Mouse (Mus musculus): Measurements from ENCODE around the gene Map4k5. TPM values are rescaled to one million over a fixed set of nuclear protein-coding genes. Genes with fewer than 3 reads are reported as not detected.

Gene Map4k5
- polyA plus RNA-seq, 1 experiment = 6.7 TPM

GRCm38 (mm10) chr12:69781935-69782650 lies 110.9 kb downstream of the Map4k5 start:
- TF ChIP-seq POLR2A (IDR thresholded peaks at IDR 0.05; ENCODE audit: low read depth, low read length) = no peak
- no peak overlapping the region for H3K4me3 ChIP-seq (ENCODE audit: extremely low read depth, insufficient read depth, insufficient read length)
- 89% methylated on average over 10 of the region's 10 CpGs for WGBS
- no peaks in the 10 kb centered on the region for H3K4me1 ChIP-seq (ENCODE audit: control insufficient read depth, insufficient read depth, insufficient read length)
- H3K27me3 ChIP-seq (ENCODE audit: control insufficient read depth, insufficient read depth, low read length) = no peaks in the 10 kb centered on the region
- no peak overlapping the region for H3K27ac ChIP-seq (ENCODE audit: insufficient read depth, low read length)
- H3K36me3 ChIP-seq (ENCODE audit: control insufficient read depth, insufficient read depth, low read length) = no peaks in the 10 kb centered on the region
- DNase-seq (ENCODE audit: low read depth in 1 of 2, low spot score in 2 of 2) = no peak

DNA sequence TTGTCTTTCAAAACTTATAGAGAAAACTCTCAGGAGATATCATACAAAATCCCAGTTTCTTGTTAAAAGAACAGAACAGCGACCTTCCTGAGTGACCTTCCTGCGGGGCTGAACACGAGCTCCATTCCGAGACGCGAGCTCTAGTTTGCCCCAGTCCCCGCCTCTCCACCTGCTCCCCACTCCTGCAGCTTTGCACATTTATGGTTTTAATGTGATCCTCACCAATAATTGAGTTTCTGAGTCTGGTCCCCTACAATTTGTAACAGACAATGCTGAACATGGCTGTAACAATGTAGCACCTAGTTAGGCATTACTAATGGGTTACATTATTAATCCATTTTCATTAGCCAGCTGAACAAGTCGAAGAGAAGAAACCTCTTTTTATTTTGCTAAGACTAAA lies 111.5 kb downstream of the Map4k5 start:
- Histone ChIP-seq H3K4me3 (ENCODE audit: extremely low read depth, insufficient read depth, insufficient read length) (no peak overlapping the region), H3K36me3 (ENCODE audit: control insufficient read depth, insufficient read depth, low read length) (no peaks in the 10 kb centered on the region), H3K4me1 (ENCODE audit: control insufficient read depth, insufficient read depth, insufficient read length) (no peaks in the 10 kb centered on the region), H3K27ac (ENCODE audit: insufficient read depth, low read length) (no peak overlapping the region), H3K27me3 (ENCODE audit: control insufficient read depth, insufficient read depth, low read length) (no peaks in the 10 kb centered on the region)
- TF ChIP-seq POLR2A (IDR thresholded peaks at IDR 0.05; ENCODE audit: low read depth, low read length) = no peak
- TF ChIP-seq CTCF (IDR thresholded peaks at IDR 0.05; ENCODE audit: extremely low read depth, insufficient read depth, insufficient read length, insufficient replicate concordance) = no peak
- DNase-seq (ENCODE audit: low read depth in 1 of 2, low spot score in 2 of 2) = no peak
- WGBS = 95% methylated on average over 8 of the region's 8 CpGs

GRCm38 (mm10) chr12:69777957-69778356 lies 115.0 kb downstream of the Map4k5 start:
- H3K27ac ChIP-seq (ENCODE audit: insufficient read depth, low read length) = no peak overlapping the region
- no peak for DNase-seq (ENCODE audit: low read depth in 1 of 2, low spot score in 2 of 2)
- H3K27me3 ChIP-seq (ENCODE audit: control insufficient read depth, insufficient read depth, low read length) = no peaks in the 10 kb centered on the region
- no peak for TF ChIP-seq CTCF (IDR thresholded peaks at IDR 0.05; ENCODE audit: extremely low read depth, insufficient read depth, insufficient read length, insufficient replicate concordance)
- no peak for TF ChIP-seq POLR2A (IDR thresholded peaks at IDR 0.05; ENCODE audit: low read depth, low read length)
- no peaks in the 10 kb centered on the region for H3K4me1 ChIP-seq (ENCODE audit: control insufficient read depth, insufficient read depth, insufficient read length)
- 90% methylated on average over 2 of the region's 2 CpGs for WGBS
- no peaks in the 10 kb centered on the region for H3K36me3 ChIP-seq (ENCODE audit: control insufficient read depth, insufficient read depth, low read length)
- no peak overlapping the region for H3K4me3 ChIP-seq (ENCODE audit: extremely low read depth, insufficient read depth, insufficient read length)

GRCm38 (mm10) chr12:69777341-69777730 lies 115.7 kb downstream of the Map4k5 start:
- no peaks in the 10 kb centered on the region for H3K36me3 ChIP-seq (ENCODE audit: control insufficient read depth, insufficient read depth, low read length)
- TF ChIP-seq POLR2A (IDR thresholded peaks at IDR 0.05; ENCODE audit: low read depth, low read length) (no peak), CTCF (IDR thresholded peaks at IDR 0.05; ENCODE audit: extremely low read depth, insufficient read depth, insufficient read length, insufficient replicate concordance) (no peak)
- H3K27ac ChIP-seq (ENCODE audit: insufficient read depth, low read length) = no peak overlapping the region
- H3K4me3 ChIP-seq (ENCODE audit: extremely low read depth, insufficient read depth, insufficient read length) = no peak overlapping the region
- DNase-seq (ENCODE audit: low read depth in 1 of 2, low spot score in 2 of 2) = no peak
- H3K4me1 ChIP-seq (ENCODE audit: control insufficient read depth, insufficient read depth, insufficient read length) = no peaks in the 10 kb centered on the region
- WGBS = 97% methylated on average over 6 of the region's 6 CpGs
- H3K27me3 ChIP-seq (ENCODE audit: control insufficient read depth, insufficient read depth, low read length) = no peaks in the 10 kb centered on the region

GRCm38 (mm10) chr12:69776607-69777340 lies 116.2 kb downstream of the Map4k5 start:
- no peak for DNase-seq (ENCODE audit: low read depth in 1 of 2, low spot score in 2 of 2)
- TF ChIP-seq POLR2A (IDR thresholded peaks at IDR 0.05; ENCODE audit: low read depth, low read length) (no peak), CTCF (IDR thresholded peaks at IDR 0.05; ENCODE audit: extremely low read depth, insufficient read depth, insufficient read length, insufficient replicate concordance) (no peak)
- no peak overlapping the region for H3K4me3 ChIP-seq (ENCODE audit: extremely low read depth, insufficient read depth, insufficient read length)
- no peak overlapping the region for H3K27ac ChIP-seq (ENCODE audit: insufficient read depth, low read length)
- H3K36me3 ChIP-seq (ENCODE audit: control insufficient read depth, insufficient read depth, low read length) = no peaks in the 10 kb centered on the region
- 42% methylated on average over 11 of the region's 11 CpGs for WGBS
- H3K27me3 ChIP-seq (ENCODE audit: control insufficient read depth, insufficient read depth, low read length) = no peaks in the 10 kb centered on the region
- no peaks in the 10 kb centered on the region for H3K4me1 ChIP-seq (ENCODE audit: control insufficient read depth, insufficient read depth, insufficient read length)

GRCm38 (mm10) chr12:69768841-69769240 lies 124.2 kb downstream of the Map4k5 start:
- Histone ChIP-seq H3K4me3 (ENCODE audit: extremely low read depth, insufficient read depth, insufficient read length) (no peak overlapping the region), H3K27ac (ENCODE audit: insufficient read depth, low read length) (no peak overlapping the region), H3K4me1 (ENCODE audit: control insufficient read depth, insufficient read depth, insufficient read length) (peaks cover 2% of the 10 kb centered on the region; the same call in 1 of the 2 replicates), H3K27me3 (ENCODE audit: control insufficient read depth, insufficient read depth, low read length) (no peaks in the 10 kb centered on the region), H3K36me3 (ENCODE audit: control insufficient read depth, insufficient read depth, low read length) (no peaks in the 10 kb centered on the region)
- 70% methylated on average over 2 of the region's 2 CpGs for WGBS
- no peak for DNase-seq (ENCODE audit: low read depth in 1 of 2, low spot score in 2 of 2)
- TF ChIP-seq CTCF (IDR thresholded peaks at IDR 0.05; ENCODE audit: extremely low read depth, insufficient read depth, insufficient read length, insufficient replicate concordance) = no peak
- no peak for TF ChIP-seq POLR2A (IDR thresholded peaks at IDR 0.05; ENCODE audit: low read depth, low read length)

Data from spleen, adult 2 months (tissue).